Mouse (Mus musculus) heart, embryonic 14.5 days (tissue): ENCODE results near the gene Clca4a. TPM values are rescaled to one million over a fixed set of nuclear protein-coding genes. Genes with fewer than 3 reads are reported as not detected.

ENCODE experiments used
- ATAC-seq: fragments of 200-750 bp; cut with Nextera tagmentation; 2 replicates; pipeline ENCODE4 v1.8.0; 2017; ENCODE audit warnings: low read depth, moderate TSS enrichment; ENCODE audit not compliant: insufficient number of reproducible peaks, insufficient read depth, low FRiP score
- H3K27ac ChIP-seq, 2 experiments: fragments of 200-500 bp in 1 of 2; fragments of 300-500 bp in 1 of 2; sonication (generic) in 1 of 2; replicated peaks in 1 of 2; 2 replicates each; pipeline ENCODE4 v1.5.1; 2012 to 2014; ENCODE audit warnings: low read depth in 2 of 2, low read length in 2 of 2, control low read depth in 1 of 2, mild to moderate bottlenecking in 1 of 2, mixed read lengths in 1 of 2; ENCODE audit not compliant: control insufficient read depth in 1 of 2, insufficient read depth in 1 of 2
- H3K27me3 ChIP-seq: fragments of 300-500 bp; sonication (generic); 2 replicates; pipeline ENCODE4 v1.6.1; 2014; ENCODE audit warnings: mild to moderate bottlenecking, low read length, control low read depth; ENCODE audit not compliant: control insufficient read depth, insufficient read depth
- H3K36me3 ChIP-seq: fragments of 300-500 bp; sonication (generic); 2 replicates; pipeline ENCODE4 v1.6.1; 2014; ENCODE audit warnings: mild to moderate bottlenecking, control low read depth, low read length, mixed read lengths; ENCODE audit not compliant: control insufficient read depth, insufficient read depth
- H3K4me1 ChIP-seq, 2 experiments: fragments of 200-500 bp in 1 of 2; fragments of 300-500 bp in 1 of 2; sonication (generic) in 1 of 2; 2 replicates each; pipeline ENCODE4 v1.6.1; 2012 to 2014; ENCODE audit warnings: low read length in 2 of 2, control low read depth in 1 of 2, mixed read lengths in 1 of 2; ENCODE audit not compliant: control insufficient read depth in 2 of 2, insufficient read depth in 2 of 2
- H3K4me2 ChIP-seq: fragments of 300-500 bp; sonication (generic); 2 replicates; pipeline ENCODE4 v1.6.1; 2014; ENCODE audit warnings: mild to moderate bottlenecking, low read length
- H3K4me3 ChIP-seq, 2 experiments: fragments of 200-500 bp in 1 of 2; fragments of 300-500 bp in 1 of 2; sonication (generic) in 1 of 2; 2 replicates each; pipeline ENCODE4 v1.5.1; 2012 to 2014; ENCODE audit warnings: low read length in 2 of 2, mild to moderate bottlenecking in 2 of 2, control low read depth in 1 of 2, low read depth in 1 of 2, moderate library complexity in 1 of 2; ENCODE audit not compliant: control insufficient read depth in 1 of 2, insufficient read depth in 1 of 2
- H3K9ac ChIP-seq: fragments of 300-500 bp; sonication (generic); 2 replicates; pipeline ENCODE4 v1.6.1; 2014; ENCODE audit warnings: mild to moderate bottlenecking, low read length
- H3K9me3 ChIP-seq: fragments of 300-500 bp; sonication (generic); 2 replicates; pipeline ENCODE4 v1.6.1; 2016; ENCODE audit warnings: low read length, control low read depth; ENCODE audit not compliant: control insufficient read depth
- WGBS: fragments of 180-500 bp; shearing (Covaris S2); extraction: QIAGEN DNeasy Blood & Tissue Kit; methylation state at CpG from one replicate; pipeline ENCODE4 v1.1.7; 2014; 5-methylcytosine and 5-hydroxymethylcytosine counted together
- polyA plus RNA-seq: library from polyadenylated mRNA; unstranded; fragments of >200 nt; fragmentation: Nextera tagmentation; extraction: Ambion mirVana; gene quantifications from 2 replicates; pipeline ENCODE4 v1.2.1, GENCODE M21; 2014

Gene Clca4a
- not detected in 2 replicates for polyA plus RNA-seq

- no peak within 1 kb of the TSS for H3K27ac ChIP-seq
- H3K4me2 ChIP-seq = no peak within 1 kb of the TSS
- H3K4me3 ChIP-seq = no peak within 1 kb of the TSS
- H3K9ac ChIP-seq = no peak within 1 kb of the TSS
- H3K36me3 ChIP-seq = no peaks in the 10 kb centered on the region
- H3K4me1 ChIP-seq = no peaks in the 10 kb centered on the region
- ATAC-seq = no peak
- H3K9me3 ChIP-seq = no peaks in the 10 kb centered on the region
- no peaks in the 10 kb centered on the region for H3K27me3 ChIP-seq
Observed at GRCm38 (mm10) chr3:144974945-144975344, at the start of gene Clca4a. Gene Clca4a, minus strand, starts transcription at chr3:144975045.

GRCm38 (mm10) chr3:145017807-145018206 lies 43.0 kb upstream of the Clca4a start:
- H3K27ac ChIP-seq = no peak overlapping the region
- no peak for ATAC-seq
- H3K4me3 ChIP-seq = no peak overlapping the region
- H3K9ac ChIP-seq = no peak overlapping the region
- H3K36me3 ChIP-seq = no peaks in the 10 kb centered on the region
- no peak overlapping the region for H3K4me2 ChIP-seq
- H3K27me3 ChIP-seq = no peaks in the 10 kb centered on the region
- no peaks in the 10 kb centered on the region for H3K9me3 ChIP-seq
- WGBS = 59% methylated on average over 3 of the region's 3 CpGs
- H3K4me1 ChIP-seq = no peaks in the 10 kb centered on the region

DNA sequence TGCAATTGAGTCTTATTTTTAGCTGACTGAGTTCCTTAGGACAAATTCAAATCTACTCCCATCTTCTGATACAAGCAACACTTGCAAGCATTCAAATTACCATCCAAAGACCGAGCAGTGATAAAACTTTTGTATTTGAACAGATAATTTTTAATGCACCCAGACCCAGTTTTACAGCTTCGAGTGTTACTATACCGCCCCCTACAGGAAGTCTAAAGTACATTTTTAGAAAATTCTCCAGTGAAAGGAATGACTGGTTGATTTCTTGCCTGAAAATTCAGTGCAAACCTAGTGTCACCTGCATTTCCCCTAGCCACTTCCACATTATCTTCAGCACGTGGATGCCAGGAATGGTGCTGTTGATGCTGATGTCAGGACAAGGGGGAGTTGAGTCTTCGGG lies 29.6 kb upstream of the Clca4a start:
- no peak overlapping the region for H3K4me2 ChIP-seq
- no peak overlapping the region for H3K4me3 ChIP-seq
- no peaks in the 10 kb centered on the region for H3K4me1 ChIP-seq
- H3K9me3 ChIP-seq = no peaks in the 10 kb centered on the region
- no peak overlapping the region for H3K27ac ChIP-seq
- no peaks in the 10 kb centered on the region for H3K27me3 ChIP-seq
- H3K9ac ChIP-seq = no peak overlapping the region
- no peak for ATAC-seq
- H3K36me3 ChIP-seq = no peaks in the 10 kb centered on the region
- 33% methylated on average over 5 of the region's 5 CpGs for WGBS

DNA sequence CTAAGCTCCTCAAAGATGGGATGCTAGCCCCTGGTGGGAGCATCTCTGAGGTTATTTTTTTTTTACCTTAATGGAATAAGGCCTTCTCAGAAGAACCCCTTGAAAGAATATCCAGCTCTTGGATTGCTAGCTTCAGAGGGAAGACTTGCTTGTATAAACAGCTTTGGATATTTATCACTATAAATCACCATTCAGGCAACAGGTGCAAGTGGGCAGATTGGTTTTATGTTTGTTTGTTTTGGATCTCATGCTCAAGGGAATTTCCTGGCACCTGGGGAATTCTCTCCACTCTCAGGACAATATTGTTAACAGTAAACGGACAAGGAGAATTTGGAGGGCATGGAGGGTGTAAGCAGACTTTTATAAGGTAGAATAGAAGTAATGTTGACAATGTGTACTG lies 26.1 kb upstream of the Clca4a start:
- no peak for ATAC-seq
- WGBS = 61% methylated on average over 1 of the region's 1 CpGs
- H3K4me2 ChIP-seq = no peak overlapping the region

DNA sequence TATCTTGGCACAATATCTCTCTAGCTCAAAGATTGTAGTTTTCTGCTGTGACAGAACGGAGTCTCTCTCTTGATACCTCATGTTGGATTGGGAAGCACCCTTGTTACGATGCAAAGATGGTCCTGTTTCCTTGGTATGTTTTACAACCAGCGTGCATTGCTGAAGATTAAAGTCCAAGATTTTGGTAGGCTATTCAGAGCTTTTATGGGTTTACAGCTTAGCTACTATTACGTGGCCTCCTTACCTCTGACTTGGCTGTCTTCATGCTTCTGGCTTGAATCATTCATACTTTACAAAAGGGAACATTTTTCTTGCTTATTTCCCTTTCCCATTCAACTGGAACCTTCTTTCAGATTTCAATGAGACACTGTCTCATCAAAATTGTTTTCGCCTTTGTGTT lies 18.2 kb upstream of the Clca4a start:
- Histone ChIP-seq H3K36me3 (no peaks in the 10 kb centered on the region), H3K4me1 (no peaks in the 10 kb centered on the region), H3K4me3 (no peak overlapping the region), H3K4me2 (no peak overlapping the region), H3K9me3 (no peaks in the 10 kb centered on the region), H3K27me3 (no peaks in the 10 kb centered on the region), H3K27ac (no peak overlapping the region), H3K9ac (no peak overlapping the region)
- no peak for ATAC-seq
- WGBS = 84% methylated on average over 5 of the region's 5 CpGs

More for the DNA sequence above, 26.1 kb upstream of the Clca4a start:
- no peak overlapping the region for H3K27ac ChIP-seq
- no peaks in the 10 kb centered on the region for H3K27me3 ChIP-seq
- H3K9ac ChIP-seq = no peak overlapping the region
- H3K4me1 ChIP-seq = no peaks in the 10 kb centered on the region
- H3K9me3 ChIP-seq = no peaks in the 10 kb centered on the region
- H3K36me3 ChIP-seq = no peaks in the 10 kb centered on the region
- no peak overlapping the region for H3K4me3 ChIP-seq

- no peak overlapping the region for H3K4me3 ChIP-seq
- H3K4me2 ChIP-seq = no peak overlapping the region
- no peak overlapping the region for H3K27ac ChIP-seq
- H3K27me3 ChIP-seq = no peaks in the 10 kb centered on the region
- H3K36me3 ChIP-seq = no peaks in the 10 kb centered on the region
- H3K9ac ChIP-seq = no peak overlapping the region
- ATAC-seq = no peak
- H3K9me3 ChIP-seq = no peaks in the 10 kb centered on the region
- no peaks in the 10 kb centered on the region for H3K4me1 ChIP-seq
Observed at GRCm38 (mm10) chr3:144992618-144993017, 17.8 kb upstream of the Clca4a start.

DNA sequence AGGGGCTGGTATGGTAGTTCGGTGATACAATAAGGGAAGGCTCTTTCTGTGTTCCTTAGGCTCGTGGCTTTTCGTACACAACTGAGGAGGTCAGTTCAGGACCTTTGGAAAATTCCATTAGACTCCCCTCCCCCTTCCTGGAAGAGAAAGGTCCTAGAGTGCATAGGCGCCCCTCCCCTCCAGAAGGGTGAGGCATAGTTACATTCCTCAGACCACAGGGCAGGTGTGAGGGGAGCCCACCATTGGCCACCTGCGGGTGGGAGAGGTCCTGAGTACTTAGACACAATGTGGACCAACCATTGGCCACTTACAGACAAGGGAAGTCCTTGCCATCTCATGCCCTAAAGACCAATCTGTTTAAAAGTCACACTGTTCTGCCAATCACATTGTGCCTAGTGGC lies 11.0 kb upstream of the Clca4a start:
- ATAC-seq = no peak
- H3K4me1 ChIP-seq = no peaks in the 10 kb centered on the region
- WGBS = 75% methylated on average over 5 of the region's 5 CpGs

DNA sequence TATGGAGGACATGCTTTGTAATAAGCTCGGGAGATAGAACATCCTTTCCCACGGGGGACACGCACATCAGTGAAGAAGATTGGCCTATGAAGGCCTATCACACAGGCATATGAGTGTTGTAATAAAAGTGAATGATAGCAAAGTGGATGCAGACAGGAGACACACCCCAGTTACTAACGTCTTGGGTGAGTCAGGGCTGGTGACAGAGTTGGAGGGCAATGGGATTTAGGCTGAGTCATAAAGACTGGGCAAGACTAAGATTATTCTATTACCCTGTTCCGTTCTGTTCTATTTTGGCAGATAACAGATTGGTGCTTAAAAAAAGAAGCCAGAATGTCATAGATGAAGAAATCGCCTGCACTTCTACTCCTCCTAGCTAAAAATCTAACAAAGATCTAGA lies 5.7 kb upstream of the Clca4a start:
- no peak overlapping the region for H3K4me2 ChIP-seq
- H3K27ac ChIP-seq = no peak overlapping the region
- H3K4me3 ChIP-seq = no peak overlapping the region
- no peaks in the 10 kb centered on the region for H3K27me3 ChIP-seq
- H3K36me3 ChIP-seq = no peaks in the 10 kb centered on the region
- no peaks in the 10 kb centered on the region for H3K4me1 ChIP-seq
- no peak overlapping the region for H3K9ac ChIP-seq
- 67% methylated on average over 6 of the region's 6 CpGs for WGBS
- no peak for ATAC-seq
- no peaks in the 10 kb centered on the region for H3K9me3 ChIP-seq

More for the DNA sequence above, 11.0 kb upstream of the Clca4a start:
- Histone ChIP-seq H3K36me3 (no peaks in the 10 kb centered on the region), H3K9me3 (no peaks in the 10 kb centered on the region), H3K9ac (no peak overlapping the region), H3K4me3 (no peak overlapping the region), H3K27me3 (no peaks in the 10 kb centered on the region), H3K4me2 (no peak overlapping the region), H3K27ac (no peak overlapping the region)
